7 mouse cellular contexts compared by ENCODE assay signal in the genomic region with DNA sequence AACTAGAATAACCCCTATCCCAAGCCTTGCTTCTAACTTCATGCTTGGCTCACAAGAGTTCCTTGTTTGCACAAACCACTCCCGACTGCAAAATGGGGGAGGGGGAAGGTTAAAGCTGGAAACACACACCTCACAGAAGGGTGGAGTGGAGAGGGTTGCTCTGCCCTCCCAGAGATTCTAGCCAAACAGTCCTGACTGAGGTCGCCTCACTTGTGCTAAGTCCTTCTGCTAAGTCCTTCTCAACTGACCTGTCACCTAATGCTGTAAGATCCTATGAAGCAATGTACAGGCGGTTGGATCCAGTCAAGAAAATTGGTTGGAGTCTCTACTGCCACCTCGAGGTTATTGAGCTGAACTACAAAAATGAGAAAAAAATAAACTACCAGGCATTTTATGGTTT. TPM values are rescaled to one million over a fixed set of nuclear protein-coding genes. Genes with fewer than 3 reads are reported as not detected.
DNase-seq lines count a peak whose midpoint lies in the region; ATAC-seq lines count a peak whose summit lies in the region.

No protein-coding gene starts in this region.

- peaks cover 32% of the 10 kb centered on the region for H3K4me1 ChIP-seq in liver, embryonic 13.5 days (replicated peaks)
- peaks cover 8% of the 10 kb centered on the region for H3K4me1 ChIP-seq in stomach, embryonic 16.5 days (ENCODE audit: control insufficient read depth, insufficient read depth, low read length)

- WGBS in liver, embryonic 13.5 days (ENCODE audit: insufficient replicate concordance) = 9% methylated on average over 4 of the region's 4 CpGs
- 22% methylated on average over 4 of the region's 4 CpGs for WGBS in stomach, embryonic 16.5 days

- no peak overlapping the region for H3K4me2 ChIP-seq in liver, embryonic 13.5 days
- no peak overlapping the region for H3K4me2 ChIP-seq in stomach, embryonic 16.5 days (ENCODE audit: low read depth, low read length)

- DNase-seq in liver, embryonic 13.5 days = no peak
- DNase-seq in liver (no peak), NIH3T3 (ENCODE audit: low read depth) (peak; percentile 70)
- DNase-seq in embryo, embryonic 9.5 days (ENCODE audit: extremely low spot score) = peak; percentile 31
- DNase-seq in lung, adult 18-20 months = peak; percentile 65 to 82
- no peak for DNase-seq in frontal cortex, postnatal 10 days (ENCODE audit: low spot score in 2 of 2)

- no peaks in the 10 kb centered on the region for H3K9me3 ChIP-seq in liver, embryonic 13.5 days (replicated peaks)
- H3K9me3 ChIP-seq in stomach, embryonic 16.5 days (replicated peaks; ENCODE audit: control insufficient read depth, low read length) = no peaks in the 10 kb centered on the region

- H3K4me3 ChIP-seq in liver, embryonic 13.5 days (replicated peaks) = no peak overlapping the region
- no peak overlapping the region for H3K4me3 ChIP-seq in stomach, embryonic 16.5 days (replicated peaks; ENCODE audit: low read length)

- 0 out of 2 replicates have a peak, but pooled peaks have one; percentile 34 for ATAC-seq in liver, embryonic 13.5 days (ENCODE audit: low read depth)
- ATAC-seq in stomach, embryonic 16.5 days (ENCODE audit: insufficient read depth, low FRiP score) = peak; percentile 83; the same call in 1 of the 2 replicates

- no peaks in the 10 kb centered on the region for H3K36me3 ChIP-seq in liver, embryonic 13.5 days
- no peaks in the 10 kb centered on the region for H3K36me3 ChIP-seq in stomach, embryonic 16.5 days (ENCODE audit: control insufficient read depth, insufficient read depth, low read length)

- no peak overlapping the region for H3K9ac ChIP-seq in liver, embryonic 13.5 days
- no peak overlapping the region for H3K9ac ChIP-seq in stomach, embryonic 16.5 days (ENCODE audit: low read length)

- H3K27ac ChIP-seq in liver, embryonic 13.5 days = no peak overlapping the region
- H3K27ac ChIP-seq in stomach, embryonic 16.5 days (ENCODE audit: low read length) = no peak overlapping the region

- H3K27me3 ChIP-seq in liver, embryonic 13.5 days = peaks cover 27% of the 10 kb centered on the region
- H3K27me3 ChIP-seq in stomach, embryonic 16.5 days (ENCODE audit: control insufficient read depth, insufficient read depth, low read length) = no peaks in the 10 kb centered on the region

RNA-seq across cellular contexts. Expression of gene Mylip, which starts 52.9 kb away (rescaled TPM):
- polyA plus RNA-seq in liver, embryonic 13.5 days (2015; fragmentation: Nextera tagmentation; extraction: Ambion mirVana) = 6.2 and 7.3 TPM in 2 replicates
- polyA plus RNA-seq in stomach, embryonic 16.5 days (2015; fragmentation: Nextera tagmentation; extraction: Ambion mirVana) = 10.9 and 12.9 TPM in 2 replicates

Comparison
In these comparisons a context has a peak if more than half of its experiments do, and no peak if none do; other contexts are left out.
1. DNase-seq: peak in NIH3T3 (single experiment), embryo, embryonic 9.5 days (single experiment) and lung, adult 18-20 months (2 of 2); none in liver, embryonic 13.5 days (single experiment), liver (single experiment) and frontal cortex, postnatal 10 days (0 of 2).